Mouse (Mus musculus) brain, embryonic 18.5 days (tissue): ENCODE results near the gene Nfic.
"Not testable (repeated sequence)": the region's sequence is repeated elsewhere in the genome, so short reads cannot be mapped to it uniquely, and the experiment has no call there.

Experiments used
- DNase-seq: peaks from one replicate; pipeline ENCODE4 v3.0.0-alpha.2; 2012; ENCODE audit warnings: low read depth, low spot score

Nfic gene

GRCm38 (mm10) chr10:81460951-81461350 lies 5.5 kb upstream of the Nfic start:
- DNase-seq = no peak

GRCm38 (mm10) chr10:81460471-81460870 lies 5.0 kb upstream of the Nfic start:
- no peak for DNase-seq

GRCm38 (mm10) chr10:81459399-81459798 lies 4.0 kb upstream of the Nfic start:
- DNase-seq = no peak

- DNase-seq = no peak
Measured at GRCm38 (mm10) chr10:81458267-81458666, 2.8 kb upstream of the Nfic start.

GRCm38 (mm10) chr10:81457624-81458023 lies 2.2 kb upstream of the Nfic start:
- DNase-seq = no peak

- DNase-seq = no peak
Measured at GRCm38 (mm10) chr10:81456983-81457563, 1.6 kb upstream of the Nfic start.

- no peak for DNase-seq
Measured at GRCm38 (mm10) chr10:81454106-81454505, 1.3 kb downstream of the Nfic start.

- DNase-seq = no peak
Measured at GRCm38 (mm10) chr10:81452947-81453288, 2.5 kb downstream of the Nfic start.

- no peak for DNase-seq
Measured at GRCm38 (mm10) chr10:81452237-81452946, 3.0 kb downstream of the Nfic start.

GRCm38 (mm10) chr10:81451365-81451745 lies 4.1 kb downstream of the Nfic start:
- no peak for DNase-seq

GRCm38 (mm10) chr10:81450641-81451364 lies 4.6 kb downstream of the Nfic start:
- no peak for DNase-seq

GRCm38 (mm10) chr10:81450140-81450539 lies 5.3 kb downstream of the Nfic start:
- no peak for DNase-seq

- not testable (repeated sequence) for DNase-seq
Measured at GRCm38 (mm10) chr10:81445516-81445915, 9.9 kb downstream of the Nfic start.

GRCm38 (mm10) chr10:81441019-81441418 lies 14.4 kb downstream of the Nfic start:
- no peak for DNase-seq

- no peak for DNase-seq
Measured at GRCm38 (mm10) chr10:81435436-81435835, 20.0 kb downstream of the Nfic start.

GRCm38 (mm10) chr10:81434361-81435263 lies 20.8 kb downstream of the Nfic start:
- no peak for DNase-seq

GRCm38 (mm10) chr10:81433541-81434289 lies 21.7 kb downstream of the Nfic start:
- no peak for DNase-seq

- peak; percentile 92 for DNase-seq
Measured at GRCm38 (mm10) chr10:81432868-81433262, 22.6 kb downstream of the Nfic start.

GRCm38 (mm10) chr10:81432169-81432867 lies 23.1 kb downstream of the Nfic start:
- no peak for DNase-seq

- no peak for DNase-seq
Measured at GRCm38 (mm10) chr10:81431526-81432168, 23.8 kb downstream of the Nfic start.
